Mouse (Mus musculus): ENCODE measurements around the gene Unkl. TPM values are rescaled to one million over a fixed set of nuclear protein-coding genes. Genes with fewer than 3 reads are reported as not detected.

Gene Unkl
- total RNA-seq (2012; rRNA removed), result 12.4 and 14.8 TPM in 2 replicates

GRCm38 (mm10) chr17:25188150-25189031, at the start of gene Unkl:
Gene Unkl, plus strand, starts transcription at chr17:25188397.
- TF ChIP-seq ZC3H11A (IDR thresholded peaks at IDR 0.05; ENCODE audit: borderline replicate concordance, low read depth, low read length) (no peak), ZNF384 (IDR thresholded peaks at IDR 0.05; ENCODE audit: low read depth, low read length) (no peak), CHD2 (IDR thresholded peaks at IDR 0.05; ENCODE audit: low read depth, low read length) (no peak), HCFC1 (IDR thresholded peaks at IDR 0.05; ENCODE audit: borderline replicate concordance, insufficient read depth, low read length) (no peak), MAFK (IDR thresholded peaks at IDR 0.05; ENCODE audit: insufficient read depth, low read depth, low read length) (no peak)
- Histone ChIP-seq H3K9me3 (ENCODE audit: control insufficient read depth, insufficient read depth, low read depth, low read length) (no peaks in the 10 kb centered on the region), H3K9ac (ENCODE audit: insufficient read depth, low read depth, low read length, poor library complexity, severe bottlenecking) (peak within 1 kb of the TSS; percentile 88), H3K4me3 (ENCODE audit: insufficient read depth in 1 of 2, low read depth in 1 of 2, low read length in 2 of 2, poor library complexity in 1 of 2, severe bottlenecking in 1 of 2) (peak within 1 kb of the TSS; percentile 90 to 92), H3K4me1 (ENCODE audit: control insufficient read depth in 2 of 2, insufficient read depth in 2 of 2, low read length in 2 of 2, poor library complexity in 1 of 2) (peaks cover 0 to 2% of the 10 kb centered on the region in 2 experiments; a peak in 1 of 4 replicates), H3K27ac (ENCODE audit: insufficient read depth, low read depth, low read length, poor library complexity, severe bottlenecking) (peak within 1 kb of the TSS; percentile 59; the same call in 1 of the 2 replicates), H3K36me3 (ENCODE audit: control insufficient read depth, insufficient read depth, low read length, poor library complexity, severe bottlenecking) (peaks cover 9% of the 10 kb centered on the region; the same call in 1 of the 2 replicates)
- in situ Hi-C loops (cut with MboI; ENCODE audit: low sequenced_read_pairs in 2 of 2, unreplicated experiment in 2 of 2), result no loop called here
- DNase-seq (ENCODE audit: low read depth, low spot score), result no peak

- Histone ChIP-seq H3K9me3 (ENCODE audit: control insufficient read depth, insufficient read depth, low read depth, low read length) (no peaks in the 10 kb centered on the region), H3K4me3 (ENCODE audit: insufficient read depth in 1 of 2, low read depth in 1 of 2, low read length in 2 of 2, poor library complexity in 1 of 2, severe bottlenecking in 1 of 2) (no peak overlapping the region), H3K9ac (ENCODE audit: insufficient read depth, low read depth, low read length, poor library complexity, severe bottlenecking) (no peak overlapping the region), H3K4me1 (ENCODE audit: control insufficient read depth in 2 of 2, insufficient read depth in 2 of 2, low read length in 2 of 2, poor library complexity in 1 of 2) (no peaks in the 10 kb centered on the region), H3K36me3 (ENCODE audit: control insufficient read depth, insufficient read depth, low read length, poor library complexity, severe bottlenecking) (peaks cover 10% of the 10 kb centered on the region; the same call in 1 of the 2 replicates), H3K27ac (ENCODE audit: insufficient read depth, low read depth, low read length, poor library complexity, severe bottlenecking) (no peak overlapping the region)
- TF ChIP-seq ZC3H11A (IDR thresholded peaks at IDR 0.05; ENCODE audit: borderline replicate concordance, low read depth, low read length) (no peak), CHD2 (IDR thresholded peaks at IDR 0.05; ENCODE audit: low read depth, low read length) (no peak), HCFC1 (IDR thresholded peaks at IDR 0.05; ENCODE audit: borderline replicate concordance, insufficient read depth, low read length) (no peak), ZNF384 (IDR thresholded peaks at IDR 0.05; ENCODE audit: low read depth, low read length) (no peak), MAFK (IDR thresholded peaks at IDR 0.05; ENCODE audit: insufficient read depth, low read depth, low read length) (no peak)
- in situ Hi-C loops (cut with MboI; ENCODE audit: low sequenced_read_pairs in 2 of 2, unreplicated experiment in 2 of 2), result no loop called here
- no peak for DNase-seq (ENCODE audit: low read depth, low spot score)
These were observed 49.4 kb upstream of the Unkl start for GRCm38 (mm10) chr17:25138803-25139202.

GRCm38 (mm10) chr17:25139960-25140359, 48.2 kb upstream of the Unkl start:
- H3K27ac ChIP-seq (ENCODE audit: insufficient read depth, low read depth, low read length, poor library complexity, severe bottlenecking), result no peak overlapping the region
- in situ Hi-C loops (cut with MboI; ENCODE audit: low sequenced_read_pairs in 2 of 2, unreplicated experiment in 2 of 2), result no loop called here
- H3K4me1 ChIP-seq (ENCODE audit: control insufficient read depth in 2 of 2, insufficient read depth in 2 of 2, low read length in 2 of 2, poor library complexity in 1 of 2), result no peaks in the 10 kb centered on the region
- no peak overlapping the region for H3K4me3 ChIP-seq (ENCODE audit: insufficient read depth in 1 of 2, low read depth in 1 of 2, low read length in 2 of 2, poor library complexity in 1 of 2, severe bottlenecking in 1 of 2)
- H3K36me3 ChIP-seq (ENCODE audit: control insufficient read depth, insufficient read depth, low read length, poor library complexity, severe bottlenecking), result peaks cover 10% of the 10 kb centered on the region; the same call in 1 of the 2 replicates
- no peak for TF ChIP-seq HCFC1 (IDR thresholded peaks at IDR 0.05; ENCODE audit: borderline replicate concordance, insufficient read depth, low read length)
- TF ChIP-seq CHD2 (IDR thresholded peaks at IDR 0.05; ENCODE audit: low read depth, low read length), result no peak
- TF ChIP-seq ZC3H11A (IDR thresholded peaks at IDR 0.05; ENCODE audit: borderline replicate concordance, low read depth, low read length), result no peak
- no peak for TF ChIP-seq ZNF384 (IDR thresholded peaks at IDR 0.05; ENCODE audit: low read depth, low read length)
- TF ChIP-seq MAFK (IDR thresholded peaks at IDR 0.05; ENCODE audit: insufficient read depth, low read depth, low read length), result no peak
- H3K9me3 ChIP-seq (ENCODE audit: control insufficient read depth, insufficient read depth, low read depth, low read length), result no peaks in the 10 kb centered on the region
- H3K9ac ChIP-seq (ENCODE audit: insufficient read depth, low read depth, low read length, poor library complexity, severe bottlenecking), result no peak overlapping the region
- peak; percentile 27 for DNase-seq (ENCODE audit: low read depth, low spot score)

GRCm38 (mm10) chr17:25162161-25162560, 26.0 kb upstream of the Unkl start, which contains the start of gene Ccdc154:
Gene Ccdc154, plus strand, starts transcription at chr17:25162461.
- no peaks in the 10 kb centered on the region; a peak in 1 of 4 replicates for H3K4me1 ChIP-seq (ENCODE audit: control insufficient read depth in 2 of 2, insufficient read depth in 2 of 2, low read length in 2 of 2, poor library complexity in 1 of 2)
- in situ Hi-C loops (cut with MboI; ENCODE audit: low sequenced_read_pairs in 2 of 2, unreplicated experiment in 2 of 2), result no loop called here
- H3K27ac ChIP-seq (ENCODE audit: insufficient read depth, low read depth, low read length, poor library complexity, severe bottlenecking), result no peak within 1 kb of the TSS
- DNase-seq (ENCODE audit: low read depth, low spot score), result no peak
- peaks cover 11% of the 10 kb centered on the region for H3K36me3 ChIP-seq (ENCODE audit: control insufficient read depth, insufficient read depth, low read length, poor library complexity, severe bottlenecking)
- H3K9ac ChIP-seq (ENCODE audit: insufficient read depth, low read depth, low read length, poor library complexity, severe bottlenecking), result no peak within 1 kb of the TSS
- TF ChIP-seq ZC3H11A (IDR thresholded peaks at IDR 0.05; ENCODE audit: borderline replicate concordance, low read depth, low read length), result no peak
- TF ChIP-seq ZNF384 (IDR thresholded peaks at IDR 0.05; ENCODE audit: low read depth, low read length), result no peak
- no peak for TF ChIP-seq MAFK (IDR thresholded peaks at IDR 0.05; ENCODE audit: insufficient read depth, low read depth, low read length)
- no peak for TF ChIP-seq HCFC1 (IDR thresholded peaks at IDR 0.05; ENCODE audit: borderline replicate concordance, insufficient read depth, low read length)
- TF ChIP-seq CHD2 (IDR thresholded peaks at IDR 0.05; ENCODE audit: low read depth, low read length), result no peak
- no peak within 1 kb of the TSS for H3K4me3 ChIP-seq (ENCODE audit: insufficient read depth in 1 of 2, low read depth in 1 of 2, low read length in 2 of 2, poor library complexity in 1 of 2, severe bottlenecking in 1 of 2)
- H3K9me3 ChIP-seq (ENCODE audit: control insufficient read depth, insufficient read depth, low read depth, low read length), result no peaks in the 10 kb centered on the region

Data from ES-E14 (cell line).